Mouse (Mus musculus) forebrain, embryonic 10.5 days (tissue): ENCODE results near the gene Mtrex. TPM values are rescaled to one million over a fixed set of nuclear protein-coding genes. Genes with fewer than 3 reads are reported as not detected.

Experiments used
- polyA plus RNA-seq: library from polyadenylated mRNA; unstranded; fragments of >200 nt; fragmentation: Nextera tagmentation; extraction: Ambion mirVana; gene quantifications from 2 replicates; pipeline ENCODE4 v1.2.1, GENCODE M21; 2016

The Mtrex gene
- polyA plus RNA-seq, 1 experiment from 2014 or later: 99.4 TPM

Other genes with a start within 250 kb of the Mtrex start
- gene Plpp1, start 126.6 kb downstream of the Mtrex start, polyA plus RNA-seq: 15.7 and 16.8 TPM in 2 replicates
- gene Dhx29, start 56 bp upstream of the Mtrex start, polyA plus RNA-seq: 29.0 and 30.0 TPM in 2 replicates
- 1.9 and 3.0 TPM in 2 replicates for gene Ccno, start 60.4 kb upstream of the Mtrex start, polyA plus RNA-seq
- 1.3 and 2.0 TPM in 2 replicates for gene Mcidas, start 66.4 kb upstream of the Mtrex start, polyA plus RNA-seq
- gene Cdc20b, start 107.7 kb upstream of the Mtrex start, polyA plus RNA-seq: 0.31 TPM in 1 of 2 replicates, not detected in the other
- 78.8 and 85.3 TPM in 2 replicates for gene Gpx8, start 119.0 kb upstream of the Mtrex start, polyA plus RNA-seq
- not detected in 2 replicates for gene Gzma, start 173.6 kb upstream of the Mtrex start, polyA plus RNA-seq